16 mouse cellular contexts compared by ENCODE assay signal in genomic region chr2:168593004-168593403, GRCm38 (mm10). TPM values are rescaled to one million over a fixed set of nuclear protein-coding genes. Genes with fewer than 3 reads are reported as not detected.
DNase-seq lines count a peak whose midpoint lies in the region; ATAC-seq and TF ChIP-seq lines count a peak whose summit lies in the region.
"Had no signal": no experiment of that assay in that cellular context is flagged by ENCODE, and none has a peak within 500 bp of the region (broad histone marks: within the 10 kb centered on the region; RNA-seq: fewer than 3 reads in every experiment).

No protein-coding gene starts in this region.

- peaks cover 12% of the 10 kb centered on the region for H3K4me1 ChIP-seq in heart, postnatal 0 days (ENCODE audit: control insufficient read depth, insufficient read depth)
- peaks cover 0 to 7% of the 10 kb centered on the region in 2 experiments; a peak in 3 of 4 replicates for H3K4me1 ChIP-seq in liver, embryonic 14.5 days (replicated peaks; ENCODE audit: control insufficient read depth in 2 of 2, insufficient read depth in 2 of 2, low read length in 1 of 2)

- no peaks in the 10 kb centered on the region for H3K27me3 ChIP-seq in heart, postnatal 0 days (ENCODE audit: control insufficient read depth, insufficient read depth, low read length)
- H3K27me3 ChIP-seq in liver, embryonic 14.5 days (ENCODE audit: control insufficient read depth, insufficient read depth, low read length), result peaks cover 17% of the 10 kb centered on the region

- no peak overlapping the region for H3K9ac ChIP-seq in heart, postnatal 0 days (replicated peaks; ENCODE audit: low read depth, low read length)
- H3K9ac ChIP-seq in liver, embryonic 14.5 days (replicated peaks), result no peak overlapping the region
- H3K9ac ChIP-seq: intestine, embryonic 15.5 days; liver, embryonic 13.5 days had no signal

- no peak overlapping the region for H3K27ac ChIP-seq in heart, postnatal 0 days (ENCODE audit: low read depth)
- no peak overlapping the region for H3K27ac ChIP-seq in liver, embryonic 14.5 days
- H3K27ac ChIP-seq: heart, embryonic 10.5 days; intestine, embryonic 15.5 days; liver, embryonic 13.5 days had no signal

- TF ChIP-seq CTCF in heart, postnatal 0 days (IDR thresholded peaks at IDR 0.05; ENCODE audit: low read depth), result peak; percentile 44
- 0 out of 2 replicates have a peak, but pooled peaks have one; percentile 35 for TF ChIP-seq CTCF in liver, embryonic 14.5 days (IDR thresholded peaks at IDR 0.05; ENCODE audit: low read depth)

- no peak overlapping the region for H3K4me2 ChIP-seq in heart, postnatal 0 days (ENCODE audit: low read depth, low read length)
- H3K4me2 ChIP-seq in liver, embryonic 14.5 days (ENCODE audit: low read depth), result no peak overlapping the region
- H3K4me2 ChIP-seq: intestine, embryonic 15.5 days; liver, embryonic 13.5 days had no signal

- no peak for DNase-seq in heart, postnatal 0 days (ENCODE audit: low spot score)
- DNase-seq in heart, adult 8-10 months (ENCODE audit: low spot score), result no peak
- DNase-seq in liver, embryonic 14.5 days (ENCODE audit: low read depth in 3 of 3, low spot score in 3 of 3), result no peak
- no peak for DNase-seq in liver
- DNase-seq in thymus, postnatal 14 days, result peak; percentile 37
- DNase-seq in thymus, postnatal 10 days (ENCODE audit: low spot score in 2 of 2), result no peak
- no peak for DNase-seq in urinary bladder, postnatal 25 days (ENCODE audit: low spot score)
- no peak for DNase-seq in embryo, embryonic 11 days
- DNase-seq: cerebellum, adult 2 months; heart, postnatal 4 days; liver, embryonic 13.5 days; right cerebral cortex, postnatal 14 days had no signal

- TF ChIP-seq EP300 in heart, postnatal 0 days (IDR thresholded peaks at IDR 0.05; ENCODE audit: low read depth), result no peak
- TF ChIP-seq EP300 in liver, embryonic 14.5 days (IDR thresholded peaks at IDR 0.05; ENCODE audit: low read depth), result no peak

- no peaks in the 10 kb centered on the region for H3K36me3 ChIP-seq in heart, postnatal 0 days (replicated peaks; ENCODE audit: control insufficient read depth, insufficient read depth, low read length)
- no peaks in the 10 kb centered on the region for H3K36me3 ChIP-seq in liver, embryonic 14.5 days (replicated peaks; ENCODE audit: control insufficient read depth, insufficient read depth, low read depth)
- H3K36me3 ChIP-seq: heart, embryonic 10.5 days; intestine, embryonic 15.5 days; liver, embryonic 13.5 days had no signal

- WGBS in heart, postnatal 0 days, result 81% methylated on average over 5 of the region's 5 CpGs
- WGBS in liver, embryonic 14.5 days (ENCODE audit: insufficient replicate concordance), result 65% methylated on average over 5 of the region's 5 CpGs

- no peak overlapping the region for H3K4me3 ChIP-seq in heart, postnatal 0 days (ENCODE audit: low read depth, low read length)
- no peak overlapping the region for H3K4me3 ChIP-seq in liver, embryonic 14.5 days (ENCODE audit: insufficient read depth in 1 of 2, low read depth in 2 of 2, low read length in 2 of 2)
- H3K4me3 ChIP-seq: heart, embryonic 10.5 days; intestine, embryonic 15.5 days; liver, embryonic 13.5 days; myocyte had no signal

- H3K9me3 ChIP-seq in heart, postnatal 0 days (replicated peaks; ENCODE audit: control insufficient read depth, low read length), result no peaks in the 10 kb centered on the region
- H3K9me3 ChIP-seq in liver, embryonic 14.5 days (ENCODE audit: control insufficient read depth, low read length), result no peaks in the 10 kb centered on the region
- H3K9me3 ChIP-seq: heart, embryonic 10.5 days; intestine, embryonic 15.5 days; liver, embryonic 13.5 days had no signal

- no peak for ATAC-seq in heart, postnatal 0 days (ENCODE audit: insufficient read depth, low read depth)
- ATAC-seq in liver, embryonic 14.5 days (ENCODE audit: insufficient read depth), result no peak
- ATAC-seq: forebrain, embryonic 14.5 days; intestine, embryonic 15.5 days had no signal

RNA-seq across cellular contexts. Expression of gene Nfatc2, which starts 8.5 kb away (rescaled TPM):
- 7.4 and 10.1 TPM in 2 replicates for total RNA-seq in heart, postnatal 0 days (2014; rRNA removed; ENCODE audit: low replicate concordance)
- 7.3 and 8.2 TPM in 2 replicates for polyA plus RNA-seq in heart, postnatal 0 days (2015; fragmentation: Nextera tagmentation; extraction: Ambion mirVana)
- 10 to 100 TPM in 3 of 4 experiments, 1 to 10 TPM in 1; 9.8 to 19.2 (median 16.3) TPM for total RNA-seq in heart, adult 8-10 months (2022)
- 0.08 and 0.13 TPM in 2 replicates for polyA plus RNA-seq in liver, embryonic 14.5 days (2012; rRNA removed)
- 0.10 and 0.19 TPM in 2 replicates for polyA plus RNA-seq in liver, embryonic 14.5 days (2014; fragmentation: Nextera tagmentation; extraction: Ambion mirVana)
